Mouse (Mus musculus) neural tube, embryonic 11.5 days (tissue): ENCODE measurements at regions not wholly inside any gene's neighbourhood (a gene's known extent, or its start where the extent isn't known, plus 50 kb on each side); places are given as distances from the start of the nearest gene placed in this dataset.

ENCODE experiments used
- ATAC-seq: fragments of 200-750 bp; cut with Nextera tagmentation; 2 replicates; pipeline ENCODE4 v1.8.0; 2017; ENCODE audit warnings: moderate number of reproducible peaks, mild to moderate bottlenecking, moderate TSS enrichment, moderate library complexity; ENCODE audit not compliant: insufficient read depth, low FRiP score, low TSS enrichment
- DNase-seq: peaks from one replicate; pipeline ENCODE4 v3.0.0-alpha.2; 2015; ENCODE audit warnings: low spot score
- H3K27ac ChIP-seq: fragments of 300-500 bp; sonication (generic); 2 replicates; pipeline ENCODE4 v1.5.1; 2014; ENCODE audit warnings: low read depth, mild to moderate bottlenecking, low read length
- H3K27me3 ChIP-seq: fragments of 300-500 bp; sonication (generic); 2 replicates; pipeline ENCODE4 v1.6.1; 2014; ENCODE audit warnings: mild to moderate bottlenecking, low read length, mixed read lengths; ENCODE audit not compliant: control insufficient read depth, insufficient read depth
- H3K36me3 ChIP-seq: fragments of 300-500 bp; sonication (generic); 2 replicates; pipeline ENCODE4 v1.6.1; 2014; ENCODE audit warnings: mild to moderate bottlenecking, low read length, moderate library complexity, mixed read lengths; ENCODE audit not compliant: control insufficient read depth, insufficient read depth
- H3K4me1 ChIP-seq: fragments of 300-500 bp; sonication (generic); 2 replicates; pipeline ENCODE4 v1.6.1; 2014; ENCODE audit warnings: low read length, mixed read lengths; ENCODE audit not compliant: control insufficient read depth, insufficient read depth
- H3K4me2 ChIP-seq: fragments of 300-500 bp; sonication (generic); 2 replicates; pipeline ENCODE4 v1.6.1; 2014; ENCODE audit warnings: low read depth, mild to moderate bottlenecking, moderate library complexity
- H3K4me3 ChIP-seq: fragments of 300-500 bp; sonication (generic); 2 replicates; pipeline ENCODE4 v1.5.1; 2014; ENCODE audit warnings: low read depth, low read length
- H3K9ac ChIP-seq: fragments of 300-500 bp; sonication (generic); 2 replicates; pipeline ENCODE4 v1.6.1; 2014; ENCODE audit warnings: mild to moderate bottlenecking, low read length
- H3K9me3 ChIP-seq: fragments of 300-500 bp; sonication (generic); 2 replicates; pipeline ENCODE4 v1.6.1; 2016; ENCODE audit warnings: low read length; ENCODE audit not compliant: control insufficient read depth
- WGBS: fragments of 180-500 bp; shearing (Covaris S2); extraction: QIAGEN DNeasy Blood & Tissue Kit; methylation state at CpG from one replicate; pipeline ENCODE4 v1.1.7; 2014; 5-methylcytosine and 5-hydroxymethylcytosine counted together

DNA sequence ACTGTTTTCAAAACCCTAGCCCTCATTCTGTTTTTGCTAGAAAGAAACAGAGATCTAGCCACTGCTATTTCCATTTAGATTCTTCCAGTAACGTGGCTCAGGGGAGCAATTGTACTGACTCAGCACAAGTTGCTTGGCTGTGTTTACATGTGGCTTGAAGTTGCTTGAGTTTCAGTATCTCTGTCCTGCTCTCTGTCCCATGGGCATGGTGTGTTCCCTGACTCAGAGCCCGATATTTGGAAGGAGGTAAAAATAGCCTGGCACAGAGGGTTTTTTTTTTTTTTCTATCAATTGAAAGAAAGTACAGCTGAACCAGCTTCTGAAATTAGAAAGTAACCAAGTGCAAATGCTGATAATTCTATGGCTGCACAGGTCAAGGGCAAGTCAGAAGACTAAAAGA, 834.8 kb downstream of the Cdh11 start:
- Histone ChIP-seq H3K4me1 (no peaks in the 10 kb centered on the region), H3K27me3 (no peaks in the 10 kb centered on the region), H3K27ac (no peak overlapping the region), H3K9ac (no peak overlapping the region), H3K4me2 (no peak overlapping the region), H3K4me3 (no peak overlapping the region), H3K36me3 (no peaks in the 10 kb centered on the region), H3K9me3 (no peaks in the 10 kb centered on the region)
- DNase-seq (no peak), ATAC-seq (no peak)
- WGBS, result 81% methylated on average over 2 of the region's 2 CpGs

DNA sequence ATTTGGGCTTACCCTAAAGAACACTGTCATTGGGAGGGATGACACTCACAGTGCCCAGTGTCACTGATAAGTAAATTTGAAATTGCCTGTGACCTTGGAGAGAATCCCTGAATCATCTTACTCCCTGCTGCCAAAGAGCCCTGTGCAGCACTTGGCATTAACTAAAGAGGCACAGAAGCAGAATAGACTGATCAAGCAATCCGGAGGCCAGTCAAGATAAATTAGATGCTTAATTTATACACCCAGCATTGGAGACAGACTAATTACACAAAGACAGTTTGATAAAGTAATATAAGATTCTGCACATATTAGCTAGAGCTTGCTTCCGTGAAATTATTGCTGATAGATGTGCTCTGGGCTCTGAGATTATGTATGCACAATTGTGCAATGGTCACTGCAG, 847.6 kb downstream of the Cdh11 start:
- H3K27ac ChIP-seq, result no peak overlapping the region
- no peaks in the 10 kb centered on the region for H3K36me3 ChIP-seq
- no peaks in the 10 kb centered on the region for H3K4me1 ChIP-seq
- H3K9me3 ChIP-seq, result no peaks in the 10 kb centered on the region
- H3K27me3 ChIP-seq, result no peaks in the 10 kb centered on the region
- no peak overlapping the region for H3K9ac ChIP-seq
- no peak overlapping the region for H3K4me2 ChIP-seq
- ATAC-seq (no peak), DNase-seq (no peak)
- 85% methylated on average over 2 of the region's 2 CpGs for WGBS
- H3K4me3 ChIP-seq, result no peak overlapping the region

DNA sequence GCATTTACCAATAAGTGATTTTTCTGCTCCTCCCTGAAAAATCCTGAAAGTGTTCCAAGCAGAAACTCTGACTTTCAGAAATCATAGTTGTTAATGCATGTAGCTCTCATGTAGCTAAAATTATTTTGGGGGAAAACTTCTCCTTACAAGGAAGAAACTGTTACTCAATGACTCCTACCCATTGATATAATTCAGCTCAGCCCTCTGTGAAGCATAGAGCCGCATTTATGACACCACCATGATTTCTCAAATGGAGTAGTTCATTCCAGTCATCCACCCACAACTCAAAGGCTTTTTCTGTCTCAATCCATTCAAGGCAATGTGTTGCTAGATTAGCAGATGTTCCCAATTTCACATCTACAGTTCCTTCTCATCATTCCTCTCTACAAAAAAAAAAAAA, 871.8 kb downstream of the Cdh11 start:
- DNase-seq (no peak), ATAC-seq (no peak)
- Histone ChIP-seq H3K9ac (no peak overlapping the region), H3K27ac (no peak overlapping the region), H3K4me3 (no peak overlapping the region), H3K36me3 (no peaks in the 10 kb centered on the region), H3K4me2 (no peak overlapping the region), H3K9me3 (no peaks in the 10 kb centered on the region), H3K27me3 (no peaks in the 10 kb centered on the region), H3K4me1 (no peaks in the 10 kb centered on the region)
- WGBS, result 90% methylated on average over 1 of the region's 1 CpGs
